Mouse (Mus musculus) limb, embryonic 13.5 days (tissue): ENCODE data around the gene Gm7030. TPM values are rescaled to one million over a fixed set of nuclear protein-coding genes. Genes with fewer than 3 reads are reported as not detected.
"Not testable (repeated sequence)": the region's sequence is repeated elsewhere in the genome, so short reads cannot be mapped to it uniquely, and the experiment has no call there.

Source experiments
- ATAC-seq: fragments of 200-750 bp; cut with Nextera tagmentation; 2 replicates; pipeline ENCODE4 v1.8.0; 2017; ENCODE audit warnings: low read depth, moderate number of reproducible peaks, moderate TSS enrichment; ENCODE audit not compliant: low FRiP score
- H3K27ac ChIP-seq: fragments of 300-500 bp; sonication (generic); 2 replicates; pipeline ENCODE4 v1.5.1; 2015; ENCODE audit warnings: inconsistent platforms, mild to moderate bottlenecking, moderate library complexity
- H3K27me3 ChIP-seq: fragments of 300-500 bp; sonication (generic); 2 replicates; pipeline ENCODE4 v1.6.1; 2015; ENCODE audit warnings: mild to moderate bottlenecking, inconsistent platforms
- H3K36me3 ChIP-seq: fragments of 300-500 bp; sonication (generic); 2 replicates; pipeline ENCODE4 v1.6.1; 2015; ENCODE audit warnings: inconsistent platforms, mild to moderate bottlenecking, moderate library complexity
- H3K4me1 ChIP-seq: fragments of 300-500 bp; sonication (generic); 2 replicates; pipeline ENCODE4 v1.6.1; 2015; ENCODE audit warnings: inconsistent platforms
- H3K4me2 ChIP-seq: fragments of 300-500 bp; sonication (generic); replicated peaks from 2 replicates; pipeline ENCODE4 v1.6.1; 2015; ENCODE audit warnings: inconsistent platforms, mild to moderate bottlenecking, moderate library complexity
- H3K4me3 ChIP-seq: fragments of 300-500 bp; sonication (generic); 2 replicates; pipeline ENCODE4 v1.5.1; 2015; ENCODE audit warnings: moderate library complexity, mild to moderate bottlenecking, inconsistent platforms
- H3K9ac ChIP-seq: fragments of 300-500 bp; sonication (generic); 2 replicates; pipeline ENCODE4 v1.6.1; 2015; ENCODE audit warnings: mild to moderate bottlenecking, inconsistent platforms
- H3K9me3 ChIP-seq: fragments of 300-500 bp; sonication (generic); 2 replicates; pipeline ENCODE4 v1.6.1; 2016; ENCODE audit warnings: inconsistent platforms
- WGBS: fragments of 180-500 bp; shearing (Covaris S2); methylation state at CpG from one replicate; pipeline ENCODE4 v1.1.7; 2015; 5-methylcytosine and 5-hydroxymethylcytosine counted together
- polyA plus RNA-seq: library from polyadenylated mRNA; unstranded; fragments of >200 nt; fragmentation: Nextera tagmentation; extraction: Ambion mirVana; gene quantifications from 2 replicates; pipeline ENCODE4 v1.2.1, GENCODE M21; 2015

The Gm7030 gene
- polyA plus RNA-seq, 1 experiment from 2014 or later, result not detected

- H3K27ac ChIP-seq, H3K9ac ChIP-seq, H3K9me3 ChIP-seq, ATAC-seq, H3K4me1 ChIP-seq, H3K4me3 ChIP-seq, H3K4me2 ChIP-seq, H3K36me3 ChIP-seq: not testable (repeated sequence)
- WGBS, result 57% methylated on average over 3 of the region's 3 CpGs
- H3K27me3 ChIP-seq, result peaks cover 49% of the 10 kb centered on the region
These were observed 5.1 kb downstream of the Gm7030 start for GRCm38 (mm10) chr17:36124111-36124510.

- Histone ChIP-seq H3K27me3 (peaks cover 44% of the 10 kb centered on the region), H3K4me3 (peak within 1 kb of the TSS; percentile 8; the same call in 1 of the 2 replicates), H3K4me2 (peak within 1 kb of the TSS; percentile 25)
- not testable (repeated sequence) for H3K36me3 ChIP-seq, H3K9me3 ChIP-seq, H3K9ac ChIP-seq, H3K27ac ChIP-seq, H3K4me1 ChIP-seq
- ATAC-seq, result peak; percentile 59
- 5% methylated on average over 8 of the region's 8 CpGs for WGBS
These were observed 7.7 kb downstream of the Gm7030 start, which contains the start of gene Gm19684 for GRCm38 (mm10) chr17:36121352-36122020. Gene Gm19684 (plus strand): TSS chr17:36121678.

DNA sequence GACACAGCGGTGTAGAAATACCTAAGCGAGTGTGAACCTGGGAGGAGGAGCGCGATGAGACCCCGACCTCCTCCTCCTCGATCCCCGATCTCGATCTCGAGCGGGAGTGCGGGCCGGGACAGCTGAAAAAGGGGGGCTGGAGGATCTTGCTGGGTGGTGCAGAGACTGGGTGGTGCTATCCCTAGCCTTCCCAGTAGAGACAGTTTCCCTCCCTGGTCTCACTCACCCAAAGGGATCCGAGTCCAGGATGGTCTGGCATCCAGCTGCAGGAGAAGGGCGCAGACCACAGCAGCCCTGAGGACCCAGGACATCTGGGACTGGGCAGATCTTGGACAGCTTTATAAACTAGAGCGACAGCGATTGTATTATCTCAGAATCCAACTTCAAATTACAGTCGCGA lies 8.4 kb downstream of the Gm7030 start:
- H3K9ac ChIP-seq, H3K27ac ChIP-seq, H3K36me3 ChIP-seq, ATAC-seq, H3K4me1 ChIP-seq, H3K9me3 ChIP-seq: not testable (repeated sequence)
- 9% methylated on average over 18 of the region's 18 CpGs for WGBS
- peak overlapping the region; percentile 25; the same call in 1 of the 2 replicates for H3K4me2 ChIP-seq
- peaks cover 48% of the 10 kb centered on the region for H3K27me3 ChIP-seq
- peak overlapping the region; percentile 8; the same call in 1 of the 2 replicates for H3K4me3 ChIP-seq

DNA sequence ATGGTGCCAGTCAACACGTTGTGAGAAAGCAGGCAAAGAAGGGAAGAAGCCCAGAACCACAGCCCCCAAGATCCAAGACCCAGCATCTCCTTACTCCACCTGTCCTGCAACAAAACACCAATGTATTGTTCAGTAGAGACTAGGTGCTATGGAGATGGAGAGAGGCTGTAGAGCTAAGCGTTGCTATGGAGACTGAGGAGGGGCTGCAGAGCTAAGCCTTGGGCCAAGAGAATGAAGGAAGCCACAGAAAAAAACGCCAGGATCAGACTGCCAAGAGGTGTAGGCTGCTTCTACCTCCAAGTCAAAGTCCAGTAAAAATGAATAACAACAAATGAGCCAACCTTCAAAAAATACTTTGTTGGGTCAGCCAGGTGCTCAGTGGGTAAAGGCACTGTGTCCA lies 12.7 kb downstream of the Gm7030 start:
- not testable (repeated sequence) for H3K4me3 ChIP-seq, ATAC-seq, H3K27ac ChIP-seq, H3K9ac ChIP-seq, H3K4me1 ChIP-seq, H3K9me3 ChIP-seq, H3K4me2 ChIP-seq, H3K36me3 ChIP-seq
- 29% methylated on average over 3 of the region's 3 CpGs for whole genome bisulfite sequencing
- peaks cover 50% of the 10 kb centered on the region for H3K27me3 ChIP-seq

DNA sequence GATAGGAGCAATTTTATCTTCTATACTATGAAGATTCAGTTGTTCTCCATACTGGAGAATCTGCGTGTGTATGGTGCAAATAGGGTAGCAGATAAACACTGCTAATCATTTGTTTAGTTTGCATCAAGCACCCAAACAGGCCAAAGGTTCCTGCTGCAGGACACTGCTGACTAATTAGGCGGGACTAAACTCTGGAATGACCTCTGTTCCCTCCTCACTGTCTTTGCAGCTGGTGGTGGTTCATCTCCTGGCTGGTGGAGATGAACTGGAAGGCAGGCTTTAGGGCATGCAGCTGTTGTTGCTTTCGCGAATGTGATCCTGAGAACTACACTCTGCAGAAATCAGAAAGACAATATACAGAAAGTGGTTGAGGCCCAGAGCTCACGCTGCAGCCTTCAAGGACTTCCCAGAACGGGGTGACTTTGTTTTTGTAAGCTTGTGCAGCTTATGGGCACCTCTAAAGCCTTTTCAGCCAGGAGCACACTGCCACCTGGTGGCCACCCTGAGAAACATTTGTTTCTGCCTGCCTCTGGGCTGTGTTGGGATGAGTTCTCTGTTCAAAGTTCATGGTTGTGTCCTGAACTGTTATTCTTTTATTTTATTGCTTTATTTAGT lies 15.1 kb downstream of the Gm7030 start:
- not testable (repeated sequence) for H3K27ac ChIP-seq, H3K4me2 ChIP-seq, H3K9ac ChIP-seq, H3K36me3 ChIP-seq, H3K4me3 ChIP-seq, H3K9me3 ChIP-seq, H3K4me1 ChIP-seq
- ATAC-seq, result peak; percentile 54
- H3K27me3 ChIP-seq, result peaks cover 50% of the 10 kb centered on the region
- WGBS, result 21% methylated on average over 6 of the region's 6 CpGs

DNA sequence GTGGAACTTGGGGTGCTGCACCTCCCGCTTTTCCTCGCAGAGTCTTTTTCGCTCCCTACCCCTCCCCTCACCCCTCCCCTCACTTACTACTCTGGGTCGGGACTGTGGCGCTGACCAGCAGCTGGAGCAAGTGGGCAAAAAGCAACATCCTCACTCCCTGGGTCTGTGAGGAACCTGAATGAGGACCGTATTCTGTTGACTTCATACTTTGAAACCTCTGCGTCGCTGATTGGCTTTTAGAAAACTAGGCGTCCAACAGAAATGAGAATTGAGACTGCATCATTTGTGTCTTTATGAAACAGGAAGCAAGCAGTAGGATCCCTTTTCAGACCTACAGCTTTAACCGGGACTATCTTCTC lies 17.7 kb downstream of the Gm7030 start:
- Histone ChIP-seq H3K27me3 (peaks cover 47% of the 10 kb centered on the region), H3K4me3 (peak overlapping the region; percentile 42)

DNA sequence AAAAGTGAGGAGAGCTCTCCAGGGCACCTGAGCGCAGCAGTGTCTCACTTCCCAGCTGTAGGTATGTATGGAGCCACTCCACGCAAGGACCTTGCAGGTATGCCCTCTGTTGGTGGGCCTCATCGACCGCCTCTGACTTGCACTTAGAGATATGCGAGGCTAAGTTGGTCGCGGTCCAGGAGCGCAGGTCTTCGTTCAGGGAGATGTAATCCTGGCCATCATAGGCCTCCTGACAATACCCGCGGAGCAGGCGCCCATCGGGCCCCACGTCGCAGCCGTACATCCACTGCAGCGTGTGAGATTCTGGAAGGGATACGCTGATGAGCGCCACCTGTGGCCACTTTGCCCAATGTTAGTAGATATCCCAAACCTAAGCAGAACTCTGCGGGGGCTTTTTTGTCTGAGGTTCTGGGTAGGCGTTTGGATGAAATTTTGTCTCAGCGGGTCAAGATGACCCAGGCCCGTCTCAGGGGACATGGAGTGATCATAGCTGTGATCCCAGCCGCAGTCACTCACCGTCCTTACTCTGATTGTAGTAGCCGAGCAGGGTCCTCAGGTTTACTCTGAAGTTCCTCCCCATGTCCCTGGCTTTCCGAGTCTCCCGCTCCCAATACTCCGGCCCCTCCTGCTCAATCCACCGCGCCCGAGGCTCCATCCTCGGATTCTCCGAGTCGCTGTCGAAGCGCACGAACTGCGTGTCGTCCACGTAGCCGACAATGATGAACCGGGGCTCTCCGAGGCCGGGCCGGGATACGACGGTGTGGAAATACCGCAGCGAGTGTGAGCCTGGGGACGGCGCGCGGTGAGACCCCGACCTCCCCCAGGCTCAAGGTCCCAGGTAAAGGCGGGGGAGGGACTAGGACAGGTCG lies 18.4 kb downstream of the Gm7030 start:
- ATAC-seq, result peak; percentile 38; the same call in 1 of the 2 replicates
- Histone ChIP-seq H3K9ac (peak overlapping the region; percentile 45; the same call in 1 of the 2 replicates), H3K4me3 (peak overlapping the region; percentile 42), H3K27me3 (peaks cover 43% of the 10 kb centered on the region), H3K4me2 (peak overlapping the region; percentile 73)
- WGBS, result 1% methylated on average over 52 of the region's 57 CpGs
- not testable (repeated sequence) for H3K36me3 ChIP-seq, H3K9me3 ChIP-seq, H3K4me1 ChIP-seq, H3K27ac ChIP-seq

More for the DNA sequence above, 17.7 kb downstream of the Gm7030 start:
- WGBS, result 3% methylated on average over 10 of the region's 10 CpGs
- peak; percentile 13; the same call in 1 of the 2 replicates for ATAC-seq
- not testable (repeated sequence) for H3K4me1 ChIP-seq, H3K36me3 ChIP-seq, H3K27ac ChIP-seq, H3K9me3 ChIP-seq
- Histone ChIP-seq H3K4me2 (peak overlapping the region; percentile 73), H3K9ac (peak overlapping the region; percentile 45; the same call in 1 of the 2 replicates)

DNA sequence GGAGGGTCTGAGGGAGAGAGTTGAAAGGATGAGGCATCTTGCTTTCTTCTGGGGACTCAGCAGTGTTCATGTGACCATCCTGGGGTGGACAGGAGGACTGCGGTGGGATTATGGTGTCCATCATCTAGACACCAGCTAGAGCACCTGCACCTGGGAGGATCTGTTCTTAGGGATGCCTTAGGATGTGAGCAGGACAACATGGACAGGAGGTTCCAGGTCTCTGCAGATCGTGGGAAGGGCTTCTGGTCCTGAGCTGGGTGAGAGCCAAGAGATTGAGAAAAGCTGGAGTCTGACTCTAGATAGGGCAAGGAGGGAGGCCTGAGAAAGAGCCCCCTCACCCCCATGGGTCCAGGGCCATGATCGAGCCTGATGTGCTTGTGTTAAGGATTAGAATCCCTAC lies 19.1 kb downstream of the Gm7030 start:
- H3K4me2 ChIP-seq, H3K27ac ChIP-seq, H3K9me3 ChIP-seq, H3K36me3 ChIP-seq, H3K4me3 ChIP-seq, ATAC-seq, H3K4me1 ChIP-seq, H3K9ac ChIP-seq: not testable (repeated sequence)
- peaks cover 42% of the 10 kb centered on the region for H3K27me3 ChIP-seq
- 55% methylated on average over 3 of the region's 3 CpGs for WGBS

- ATAC-seq, H3K9ac ChIP-seq, H3K9me3 ChIP-seq, H3K27me3 ChIP-seq, H3K4me1 ChIP-seq, H3K27ac ChIP-seq, H3K36me3 ChIP-seq, H3K4me3 ChIP-seq, H3K4me2 ChIP-seq: not testable (repeated sequence)
- 91% methylated on average over 12 of the region's 12 CpGs for WGBS
These were observed 27.1 kb downstream of the Gm7030 start for GRCm38 (mm10) chr17:36102091-36102490.

GRCm38 (mm10) chr17:36099603-36100002 lies 29.6 kb downstream of the Gm7030 start:
- H3K4me1 ChIP-seq, H3K4me3 ChIP-seq, H3K9me3 ChIP-seq, H3K27me3 ChIP-seq, H3K4me2 ChIP-seq, H3K9ac ChIP-seq, H3K27ac ChIP-seq, ATAC-seq, H3K36me3 ChIP-seq: not testable (repeated sequence)
- 68% methylated on average over 2 of the region's 2 CpGs for WGBS

- Histone ChIP-seq H3K9me3 (no peaks in the 10 kb centered on the region), H3K9ac (no peak overlapping the region), H3K27me3 (peaks cover 12% of the 10 kb centered on the region), H3K4me1 (no peaks in the 10 kb centered on the region), H3K4me3 (no peak overlapping the region), H3K27ac (no peak overlapping the region), H3K4me2 (no peak overlapping the region), H3K36me3 (no peaks in the 10 kb centered on the region)
- 30% methylated on average over 3 of the region's 3 CpGs for WGBS
- no peak for ATAC-seq
These were observed 35.3 kb downstream of the Gm7030 start for GRCm38 (mm10) chr17:36093936-36094335.

DNA sequence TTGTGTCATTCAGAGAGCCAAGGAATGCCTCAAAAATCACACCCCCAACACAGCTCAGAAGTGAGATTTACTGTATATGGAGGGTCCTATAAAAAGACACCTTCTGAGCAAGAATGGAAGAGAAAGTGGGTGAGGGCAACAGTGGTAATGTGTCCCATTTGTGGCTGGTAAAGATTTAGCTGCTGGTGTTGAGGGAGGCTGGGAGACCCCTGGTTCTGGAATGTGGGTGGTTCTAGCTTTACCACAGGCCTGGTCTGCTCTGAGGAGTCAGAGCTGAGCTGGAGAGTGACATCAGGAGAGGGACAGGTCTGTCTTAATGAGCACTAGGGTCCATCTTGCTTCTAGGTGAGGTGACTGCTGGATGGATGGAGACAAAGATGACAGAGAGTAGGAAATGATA lies 36.7 kb downstream of the Gm7030 start:
- not testable (repeated sequence) for H3K27ac ChIP-seq, H3K4me2 ChIP-seq, H3K4me1 ChIP-seq, H3K36me3 ChIP-seq, H3K9me3 ChIP-seq, H3K9ac ChIP-seq, ATAC-seq, H3K4me3 ChIP-seq
- peaks cover 12% of the 10 kb centered on the region for H3K27me3 ChIP-seq
